Mouse (Mus musculus) ES-Bruce4 (cell line): ENCODE data around the gene Nup98. TPM values are rescaled to one million over a fixed set of nuclear protein-coding genes. Genes with fewer than 3 reads are reported as not detected.

Experiments
- H3K27ac ChIP-seq: 2 replicates; pipeline ENCODE4 v1.5.1; 2012; ENCODE audit warnings: low read length, inconsistent platforms; ENCODE audit not compliant: insufficient read depth
- H3K27me3 ChIP-seq: 2 replicates; pipeline ENCODE4 v1.6.1; 2012; ENCODE audit warnings: mild to moderate bottlenecking, low read length, inconsistent platforms; ENCODE audit not compliant: control insufficient read depth, poor library complexity, insufficient read depth, severe bottlenecking
- H3K36me3 ChIP-seq: 2 replicates; pipeline ENCODE4 v1.6.1; 2012; ENCODE audit warnings: inconsistent platforms, mild to moderate bottlenecking, low read length, moderate library complexity; ENCODE audit not compliant: control insufficient read depth, poor library complexity, insufficient read depth, severe bottlenecking
- H3K4me1 ChIP-seq: one replicate; pipeline ENCODE4 v1.8.1; 2011; ENCODE audit warnings: low read length; ENCODE audit not compliant: control insufficient read depth, insufficient read depth
- H3K4me3 ChIP-seq: 2 replicates; pipeline ENCODE4 v1.5.1; 2011; ENCODE audit warnings: low read depth, mild to moderate bottlenecking, low read length
- H3K9ac ChIP-seq: 2 replicates; pipeline ENCODE4 v1.6.1; 2012; ENCODE audit warnings: low read depth, mild to moderate bottlenecking, inconsistent platforms; ENCODE audit not compliant: poor library complexity, severe bottlenecking
- H3K9me3 ChIP-seq: replicated peaks from 2 replicates; pipeline ENCODE4 v1.6.1; 2012; ENCODE audit warnings: mild to moderate bottlenecking, low read length, inconsistent platforms; ENCODE audit not compliant: control insufficient read depth, poor library complexity, insufficient read depth, severe bottlenecking
- CTCF ChIP-seq: IDR thresholded peaks from one replicate; pipeline ENCODE4 v1.8.1; 2011; ENCODE audit warnings: low read depth, low read length
- EP300 ChIP-seq: IDR thresholded peaks from 2 replicates; pipeline ENCODE4 v1.6.1; 2011; ENCODE audit warnings: low read depth, low read length; ENCODE audit not compliant: insufficient read depth
- POLR2A ChIP-seq: IDR thresholded peaks from one replicate; pipeline ENCODE4 v1.8.1; 2011; ENCODE audit warnings: low read length; ENCODE audit not compliant: insufficient read depth
- polyA plus RNA-seq: library from polyadenylated mRNA; stranded (reverse); fragments of >200 nt; gene quantifications from 2 replicates; pipeline ENCODE4 v1.2.4, GENCODE M21; 2011; ENCODE audit warnings: low read depth; ENCODE audit not compliant: missing spikeins, insufficient read depth, insufficient read length

Gene Nup98
- polyA plus RNA-seq, 1 experiment, result 118 TPM

DNA sequence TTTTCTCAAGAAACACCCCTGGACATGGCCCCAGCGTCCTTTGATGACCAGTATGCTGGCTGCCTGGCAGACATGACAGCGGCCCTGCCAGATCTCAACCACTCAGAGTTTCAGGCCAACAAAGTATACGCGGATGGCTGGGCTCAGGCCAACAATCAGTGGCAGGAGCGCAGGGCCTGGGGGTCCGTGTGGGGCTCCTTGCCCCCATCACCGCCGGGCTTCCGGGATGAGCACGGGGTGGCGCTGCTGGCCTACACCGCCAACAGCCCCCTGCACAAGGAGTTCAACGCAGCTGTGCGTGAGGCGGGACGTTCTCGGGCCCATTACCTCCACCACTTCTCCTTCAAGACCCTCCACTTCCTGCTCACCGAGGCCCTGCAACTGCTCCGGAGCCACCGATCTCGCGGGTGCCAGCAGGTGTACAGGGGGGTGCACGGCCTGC, 103.3 kb downstream of the Nup98 start:
- peaks cover 3% of the 10 kb centered on the region for H3K4me1 ChIP-seq
- no peaks in the 10 kb centered on the region for H3K27me3 ChIP-seq
- peak overlapping the region; percentile 67 for H3K9ac ChIP-seq
- no peak overlapping the region for H3K27ac ChIP-seq
- peak overlapping the region; percentile 59 for H3K4me3 ChIP-seq
- H3K9me3 ChIP-seq, result no peaks in the 10 kb centered on the region
- no peaks in the 10 kb centered on the region for H3K36me3 ChIP-seq
- TF ChIP-seq EP300 (no peak), CTCF (peak; percentile 45), POLR2A (no peak)

DNA sequence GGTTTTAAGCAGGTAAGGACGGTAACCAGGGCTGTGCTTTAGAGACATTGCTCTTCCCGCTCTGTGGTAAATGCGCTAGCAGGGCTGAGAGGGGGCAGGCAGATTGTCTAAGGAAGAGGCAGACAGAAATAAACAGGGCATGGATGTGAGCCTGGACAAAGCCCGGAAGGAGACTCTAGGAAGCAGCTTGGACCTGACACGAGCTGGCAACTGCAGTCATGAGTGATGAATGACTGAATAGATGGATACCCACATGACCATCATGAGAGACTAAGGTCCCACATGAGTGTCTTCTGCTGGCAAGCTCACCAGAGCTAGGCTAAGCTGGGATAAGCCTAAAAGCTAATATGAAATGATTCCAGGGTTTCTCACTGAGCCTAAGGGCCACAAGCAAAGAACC, 105.8 kb downstream of the Nup98 start:
- peaks cover 9% of the 10 kb centered on the region for H3K4me1 ChIP-seq

DNA sequence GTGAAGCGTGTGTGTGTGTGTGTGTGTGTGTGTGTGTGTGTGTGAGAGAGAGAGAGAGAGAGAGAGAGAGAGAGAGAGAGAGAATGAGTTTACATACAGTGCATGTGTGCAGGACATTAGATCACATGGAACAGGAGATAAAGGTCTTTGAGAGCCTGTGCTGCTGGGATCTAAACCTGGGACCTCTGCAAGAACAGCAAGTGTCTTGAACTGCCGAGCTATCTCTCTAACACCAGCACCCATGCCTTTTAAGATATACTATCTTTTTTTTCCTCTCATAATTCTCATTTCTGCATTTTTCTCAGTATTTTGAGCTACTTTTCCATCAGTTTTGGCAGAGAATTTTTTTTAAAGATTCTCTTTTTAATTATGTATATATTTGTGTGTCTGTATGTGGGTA, 106.4 kb downstream of the Nup98 start:
- H3K9me3 ChIP-seq, result no peaks in the 10 kb centered on the region
- no peak overlapping the region for H3K27ac ChIP-seq
- H3K4me3 ChIP-seq, result no peak overlapping the region
- TF ChIP-seq CTCF, result no peak
- no peak for TF ChIP-seq POLR2A
- TF ChIP-seq EP300, result no peak
- no peaks in the 10 kb centered on the region for H3K36me3 ChIP-seq
- no peaks in the 10 kb centered on the region for H3K27me3 ChIP-seq
- no peak overlapping the region for H3K9ac ChIP-seq
- H3K4me1 ChIP-seq, result peaks cover 9% of the 10 kb centered on the region

More for the DNA sequence above, 105.8 kb downstream of the Nup98 start:
- TF ChIP-seq POLR2A, result no peak
- no peak for TF ChIP-seq CTCF
- no peak for TF ChIP-seq EP300
- Histone ChIP-seq H3K27ac (no peak overlapping the region), H3K27me3 (no peaks in the 10 kb centered on the region), H3K9me3 (no peaks in the 10 kb centered on the region), H3K4me3 (no peak overlapping the region), H3K36me3 (no peaks in the 10 kb centered on the region), H3K9ac (no peak overlapping the region)

DNA sequence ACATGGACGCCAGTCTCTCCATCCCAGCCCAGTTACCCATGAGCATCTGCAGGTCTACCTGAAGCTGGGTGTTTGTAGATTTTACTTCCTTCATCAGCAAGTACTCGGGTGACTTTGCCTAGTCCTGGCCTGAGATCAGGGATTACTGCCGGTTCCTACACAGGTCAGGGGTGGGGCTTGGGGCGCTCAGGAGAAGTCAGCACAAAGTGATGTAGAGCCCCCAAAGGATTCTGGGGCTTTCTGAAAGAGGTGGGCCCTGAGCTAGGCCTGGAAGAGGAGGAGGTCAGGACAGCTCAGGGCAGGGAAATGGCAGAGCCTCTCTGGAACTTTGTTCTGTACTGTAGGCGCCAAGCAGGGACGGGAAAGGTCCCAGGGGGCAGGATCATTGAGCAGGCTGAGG, 107.3 kb downstream of the Nup98 start:
- TF ChIP-seq POLR2A, result peak; percentile 38
- TF ChIP-seq CTCF, result no peak
- no peak for TF ChIP-seq EP300
- Histone ChIP-seq H3K4me3 (peak overlapping the region; percentile 58), H3K36me3 (no peaks in the 10 kb centered on the region), H3K27ac (0 out of 2 replicates have a peak overlapping the region, but pooled peaks have one; percentile 3), H3K9me3 (no peaks in the 10 kb centered on the region), H3K9ac (peak overlapping the region; percentile 14), H3K27me3 (no peaks in the 10 kb centered on the region), H3K4me1 (peaks cover 9% of the 10 kb centered on the region)

DNA sequence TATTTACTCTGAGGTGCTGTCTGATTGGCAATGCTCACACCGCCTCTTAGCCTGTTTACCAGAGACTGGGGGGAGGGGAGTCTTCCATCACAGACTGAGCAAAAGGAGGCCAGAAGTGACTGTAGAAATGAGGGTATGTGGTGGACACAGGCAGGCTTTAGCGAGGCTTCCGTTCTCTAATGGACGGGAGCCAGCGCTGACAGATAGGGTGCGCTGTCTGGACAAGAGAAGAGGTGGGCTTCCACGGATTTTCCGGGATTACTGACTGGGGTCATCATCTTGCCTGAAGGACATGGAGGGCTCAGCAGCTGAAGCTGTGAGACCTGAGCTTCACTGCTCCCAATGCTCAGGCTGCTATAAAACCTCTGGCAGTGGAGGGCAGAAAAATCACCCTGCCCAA, 107.7 kb downstream of the Nup98 start:
- Histone ChIP-seq H3K36me3 (no peaks in the 10 kb centered on the region), H3K4me1 (peaks cover 9% of the 10 kb centered on the region), H3K9ac (peak overlapping the region; percentile 14), H3K9me3 (no peaks in the 10 kb centered on the region), H3K27ac (0 out of 2 replicates have a peak overlapping the region, but pooled peaks have one; percentile 3), H3K27me3 (no peaks in the 10 kb centered on the region), H3K4me3 (peak overlapping the region; percentile 58)
- TF ChIP-seq CTCF (peak; percentile 34), EP300 (no peak), POLR2A (no peak)

DNA sequence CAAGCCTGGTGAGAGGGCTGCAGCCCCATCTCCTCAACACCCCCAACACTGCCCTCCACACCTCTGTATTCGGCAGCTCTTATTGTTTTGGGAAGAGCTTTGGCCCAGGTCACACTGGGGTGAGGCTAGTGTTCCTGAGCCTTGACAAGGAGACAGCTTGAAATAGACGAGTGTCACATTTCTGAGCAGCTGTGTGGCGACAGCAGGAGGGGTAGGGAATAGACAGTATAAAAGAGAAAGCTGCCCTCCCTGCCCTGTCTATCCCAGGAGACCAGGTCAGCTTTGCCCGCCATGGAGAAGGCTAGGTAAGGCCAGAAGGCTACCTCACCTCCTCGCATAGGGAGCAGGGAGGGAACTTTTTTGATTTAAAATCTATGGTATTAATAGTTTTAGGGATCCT, 108.5 kb downstream of the Nup98 start, which contains the start of gene Art1:
Art1 (plus strand) TSS at position 257 of the 400 bp plus-strand sequence.
- peak within 1 kb of the TSS; percentile 82 for H3K27ac ChIP-seq
- no peaks in the 10 kb centered on the region for H3K36me3 ChIP-seq
- no peaks in the 10 kb centered on the region for H3K9me3 ChIP-seq
- peak within 1 kb of the TSS; percentile 58 for H3K4me3 ChIP-seq
- TF ChIP-seq POLR2A (no peak), CTCF (no peak), EP300 (no peak)
- peaks cover 9% of the 10 kb centered on the region for H3K4me1 ChIP-seq
- no peaks in the 10 kb centered on the region for H3K27me3 ChIP-seq
- H3K9ac ChIP-seq, result peak within 1 kb of the TSS; percentile 14
